Mouse (Mus musculus): ENCODE results near the gene Cdyl.

Gene Cdyl

DNA sequence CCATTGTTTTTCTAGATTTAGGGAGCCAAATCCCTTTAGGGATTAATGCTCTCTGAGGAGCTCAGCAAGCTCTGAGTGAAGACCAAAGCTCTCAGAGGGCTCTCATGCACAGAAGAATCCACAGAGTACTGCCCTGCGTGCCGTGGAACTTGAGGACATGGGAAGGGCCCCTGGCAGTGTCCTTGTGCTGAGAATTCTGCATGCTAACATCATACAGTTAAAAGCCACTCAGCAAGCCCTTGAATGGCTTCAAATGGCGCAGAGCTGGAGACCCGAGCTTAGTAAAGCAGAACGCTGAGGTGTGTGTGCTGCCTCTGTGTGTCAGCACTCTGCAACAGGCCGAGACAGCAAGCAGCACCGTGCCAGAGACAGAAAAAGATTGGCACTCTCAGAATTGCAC lies 183.8 kb downstream of the Cdyl start:
- no peak for DNase-seq (ENCODE audit: low spot score)

GRCm38 (mm10) chr13:35845306-35845705 lies 185.7 kb downstream of the Cdyl start:
- DNase-seq (ENCODE audit: low spot score) = no peak

- no peak for DNase-seq (ENCODE audit: low spot score)
These were observed 189.1 kb downstream of the Cdyl start for GRCm38 (mm10) chr13:35848694-35849093.

DNA sequence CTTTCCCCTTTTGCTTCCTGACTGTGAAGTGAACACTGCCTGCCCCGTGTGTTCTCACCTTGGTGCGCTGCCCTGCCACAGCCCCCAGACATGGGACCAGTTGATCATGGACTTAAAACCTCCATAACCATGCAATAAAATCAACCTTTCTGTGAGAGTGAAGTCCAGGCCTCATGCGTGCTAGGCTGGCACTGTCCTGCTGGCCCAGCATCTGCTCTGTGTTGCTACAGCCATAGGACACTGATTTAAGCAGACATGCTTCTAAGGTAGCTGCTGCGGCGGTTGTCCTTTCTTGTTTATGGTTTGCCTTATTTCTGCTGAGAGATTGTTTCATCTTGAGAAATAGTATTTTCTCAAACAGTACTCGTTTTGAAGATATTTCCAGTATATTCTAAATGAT lies 191.9 kb downstream of the Cdyl start:
- no peak for DNase-seq (ENCODE audit: low spot score)

- no peak for DNase-seq (ENCODE audit: low spot score)
These were observed 193.4 kb downstream of the Cdyl start for GRCm38 (mm10) chr13:35852851-35853575.

DNA sequence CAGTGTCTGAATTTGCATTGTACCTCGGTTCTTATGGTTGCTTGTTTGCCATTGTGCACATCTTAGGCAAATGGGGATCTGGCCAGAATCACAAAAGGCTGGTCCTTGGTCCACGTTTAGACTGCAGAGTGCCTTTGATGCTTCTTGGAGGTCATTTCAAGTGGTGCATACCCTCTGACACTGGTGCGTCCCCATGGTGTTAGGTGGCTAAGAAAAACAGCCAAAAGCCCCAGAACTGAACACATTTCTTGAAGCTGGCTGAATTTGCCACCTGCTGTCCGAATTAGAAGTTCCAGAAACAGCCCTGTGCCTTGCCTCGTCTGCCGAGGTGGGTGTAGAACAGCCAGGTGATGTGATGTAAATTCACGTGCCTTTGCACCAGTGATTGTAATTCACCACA lies 197.9 kb downstream of the Cdyl start:
- DNase-seq (ENCODE audit: low spot score) = no peak

- DNase-seq (ENCODE audit: low spot score) = no peak
These were observed 201.3 kb downstream of the Cdyl start for GRCm38 (mm10) chr13:35860916-35861315.

DNA sequence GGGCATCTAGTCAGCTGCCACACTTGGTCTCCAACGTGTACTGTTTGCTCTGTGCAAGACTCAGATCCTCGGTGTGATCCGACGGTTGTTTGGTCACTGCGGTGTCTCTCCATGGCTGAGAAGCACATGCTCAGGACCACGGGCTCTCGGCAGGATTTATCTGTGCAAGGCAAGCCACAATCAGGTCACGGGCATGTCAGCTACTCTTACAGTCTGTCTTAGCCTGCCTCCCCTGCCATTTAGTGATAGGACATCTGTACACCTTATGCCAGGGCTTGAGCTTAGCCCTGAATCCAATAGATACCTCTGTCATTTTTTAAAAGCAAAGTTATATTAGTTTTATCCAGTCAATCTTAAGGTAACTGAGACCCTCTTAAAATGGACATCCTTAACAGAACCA lies 211.0 kb downstream of the Cdyl start:
- DNase-seq (ENCODE audit: low spot score) = no peak

GRCm38 (mm10) chr13:35871107-35871506 lies 211.5 kb downstream of the Cdyl start:
- no peak for DNase-seq (ENCODE audit: low spot score)

DNA sequence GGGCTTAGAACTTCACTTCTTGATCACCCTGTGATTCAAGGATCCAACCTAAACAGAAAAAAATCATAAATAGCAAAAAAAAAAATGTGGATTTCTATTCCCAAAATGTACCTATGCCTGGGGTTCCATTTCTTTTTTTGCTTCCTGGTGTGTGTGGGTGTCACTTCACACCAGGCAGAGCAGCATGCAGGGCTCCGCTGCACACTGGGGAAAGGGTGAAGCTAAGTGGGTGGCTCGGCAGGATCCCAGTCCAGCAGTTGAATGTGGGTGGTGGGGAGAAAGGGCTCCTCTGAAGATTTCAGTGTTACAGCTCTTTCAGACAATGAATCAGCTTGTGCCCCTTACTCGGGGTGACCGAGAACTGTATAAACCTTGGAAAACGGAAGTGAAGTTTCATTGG lies 215.8 kb downstream of the Cdyl start:
- DNase-seq (ENCODE audit: low spot score) = no peak

GRCm38 (mm10) chr13:35878282-35878681 lies 218.6 kb downstream of the Cdyl start:
- no peak for DNase-seq (ENCODE audit: low spot score)

GRCm38 (mm10) chr13:35879068-35879467 lies 219.4 kb downstream of the Cdyl start:
- DNase-seq (ENCODE audit: low spot score) = no peak

DNA sequence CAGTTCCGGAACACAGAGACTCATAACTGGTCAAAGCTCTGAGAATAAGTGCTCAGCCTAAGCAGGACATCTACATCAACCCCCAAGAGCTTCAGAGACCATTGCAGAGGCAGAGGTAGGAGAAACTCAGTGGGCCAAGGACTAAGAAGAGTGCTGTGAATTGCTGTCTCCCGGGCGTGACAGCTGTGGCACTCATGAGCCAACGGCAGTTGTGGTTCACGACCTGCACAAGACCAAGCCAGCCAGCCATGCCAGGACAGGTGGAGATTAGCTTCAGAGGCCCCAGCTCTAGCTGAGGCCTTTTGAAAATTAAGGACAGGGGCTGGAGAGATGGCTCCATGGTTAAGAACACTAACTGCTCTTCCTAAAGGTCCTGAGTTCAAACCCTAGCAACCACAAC lies 219.9 kb downstream of the Cdyl start:
- DNase-seq (ENCODE audit: low spot score) = no peak

GRCm38 (mm10) chr13:35880555-35881046 lies 221.0 kb downstream of the Cdyl start:
- DNase-seq (ENCODE audit: low spot score) = no peak

DNA sequence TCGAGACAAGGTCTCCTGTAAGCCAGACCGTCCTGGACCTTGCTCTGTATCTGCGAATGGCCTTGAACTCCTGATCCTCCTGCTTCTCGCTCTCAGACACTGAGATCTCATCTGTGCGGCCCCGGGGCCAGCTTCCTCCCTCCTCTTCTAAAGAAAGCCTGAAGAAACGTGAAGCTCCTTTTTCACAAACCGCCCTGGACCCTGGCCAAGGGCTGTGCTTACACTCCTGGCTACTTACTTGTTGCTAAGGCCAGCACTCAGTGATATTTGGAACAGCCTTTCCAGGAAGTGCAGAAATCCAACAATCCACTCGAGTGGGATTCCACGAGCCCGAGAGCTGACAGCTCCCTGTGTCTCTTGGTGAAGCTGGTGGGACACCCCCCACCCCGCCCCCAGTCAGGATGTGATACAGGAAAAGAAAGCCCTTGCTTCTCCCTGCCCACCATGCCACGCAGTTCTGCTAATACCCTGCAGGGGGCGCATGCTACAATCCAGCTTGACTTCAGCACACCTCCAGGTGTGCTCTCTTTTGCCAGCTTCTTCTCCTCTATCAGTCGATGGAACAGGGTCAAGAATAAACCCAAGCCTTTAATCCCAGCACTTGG lies 226.6 kb downstream of the Cdyl start:
- peak; percentile 35 for DNase-seq (ENCODE audit: low spot score)

- no peak for DNase-seq (ENCODE audit: low spot score)
These were observed 233.2 kb downstream of the Cdyl start for GRCm38 (mm10) chr13:35892866-35893265.

DNA sequence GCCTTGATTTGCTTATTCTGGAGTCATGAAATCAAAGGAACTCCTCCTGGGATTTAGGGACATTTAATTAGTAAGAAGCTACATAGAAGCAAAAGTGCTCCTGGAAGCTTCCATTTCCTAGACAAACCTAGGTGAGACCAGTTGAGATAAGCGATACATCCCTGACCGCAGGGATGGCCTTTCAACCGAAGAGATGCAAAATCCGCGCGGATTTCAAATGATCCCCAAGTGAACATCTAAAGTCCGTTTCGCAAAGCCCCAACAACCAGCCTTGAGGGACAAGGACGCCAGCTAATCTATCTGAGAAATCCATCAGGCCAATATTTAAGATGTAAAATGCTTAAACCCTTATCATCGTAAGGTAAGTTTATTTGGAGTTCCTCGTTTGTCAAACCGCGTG lies 245.7 kb downstream of the Cdyl start:
- peak; percentile 40 for DNase-seq (ENCODE audit: low spot score)

DNA sequence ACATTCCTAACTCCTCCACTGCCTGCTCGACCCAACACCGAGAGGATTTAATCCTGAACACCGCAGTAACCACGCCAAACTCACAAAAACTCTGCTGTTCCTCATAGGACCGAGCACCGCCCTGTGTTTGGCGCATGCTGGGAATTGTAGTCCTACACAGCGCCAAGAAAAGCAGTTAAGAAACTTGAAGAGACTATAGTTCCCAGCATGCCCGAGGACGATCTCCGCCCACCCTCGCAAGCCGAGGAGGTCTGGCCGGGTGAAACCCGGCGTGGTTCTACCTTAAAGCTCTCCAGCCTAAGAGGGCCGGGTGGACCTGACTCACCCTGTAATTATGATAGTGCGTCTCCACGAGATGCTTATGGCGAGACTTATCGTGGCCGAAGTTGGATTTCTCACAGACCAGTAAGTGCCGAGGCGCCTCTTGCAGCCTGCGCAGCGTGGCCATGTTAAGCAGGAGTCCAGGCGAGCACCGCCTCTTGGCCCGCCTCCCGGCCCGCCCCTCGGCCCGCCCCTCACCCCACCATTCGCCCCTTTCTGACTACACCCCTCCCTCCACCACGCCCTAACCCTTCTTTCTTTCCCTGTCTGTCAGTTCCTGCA lies 246.3 kb downstream of the Cdyl start, which contains the start of gene Rpp40:
Gene Rpp40 (minus strand): TSS at position 481 of the 603 bp plus-strand sequence.
- DNase-seq (ENCODE audit: low spot score) = peak; percentile 89

GRCm38 (mm10) chr13:35911476-35911875 lies 251.8 kb downstream of the Cdyl start:
- no peak for DNase-seq (ENCODE audit: low spot score)
